Mouse (Mus musculus): ENCODE data around the gene Pex11b. TPM values are rescaled to one million over a fixed set of nuclear protein-coding genes. Genes with fewer than 3 reads are reported as not detected.
"Not testable (repeated sequence)": the region's sequence is repeated elsewhere in the genome, so short reads cannot be mapped to it uniquely, and the experiment has no call there.

The Pex11b gene
- polyA plus RNA-seq, 1 experiment from 2014 or later = 61.6 TPM

- Histone ChIP-seq H3K9ac (replicated peaks; ENCODE audit: low read depth, low read length) (no peak overlapping the region), H3K9me3 (ENCODE audit: control insufficient read depth, low read length) (no peaks in the 10 kb centered on the region), H3K4me3 (replicated peaks; ENCODE audit: low read length) (peak overlapping the region; percentile 71), H3K4me1 (replicated peaks; ENCODE audit: control insufficient read depth, insufficient read depth, low read length) (peaks cover 21% of the 10 kb centered on the region), H3K27ac (ENCODE audit: low read length) (no peak overlapping the region), H3K27me3 (replicated peaks; ENCODE audit: control insufficient read depth, insufficient read depth, low read length) (no peaks in the 10 kb centered on the region), H3K36me3 (ENCODE audit: control insufficient read depth, insufficient read depth) (peaks cover 14% of the 10 kb centered on the region), H3K4me2 (ENCODE audit: low read length) (peak overlapping the region; percentile 64)
- 68% methylated on average over 11 of the region's 11 CpGs for WGBS
- ATAC-seq = no peak
These were observed 1.3 kb downstream of the Pex11b start for GRCm38 (mm10) chr3:96636448-96636847.

DNA sequence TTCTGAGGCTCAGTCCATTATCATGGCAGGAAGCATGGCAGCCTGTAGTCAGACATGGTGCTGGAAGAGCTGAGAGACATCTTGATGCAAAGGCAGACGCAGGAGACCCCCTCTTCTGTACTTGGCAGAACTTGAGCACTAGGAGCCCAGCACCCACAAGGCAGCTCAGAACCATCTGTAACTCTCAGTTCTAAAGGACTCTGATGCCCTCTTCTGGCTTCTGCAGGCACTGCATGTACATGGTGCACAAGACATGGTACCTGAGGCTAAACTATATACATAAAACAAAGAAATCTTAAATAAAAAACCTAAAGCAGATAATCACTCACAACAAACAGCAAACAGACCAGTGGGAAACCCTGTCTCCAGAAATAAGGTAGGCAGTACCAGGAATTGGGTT, 4.0 kb downstream of the Pex11b start:
- 62% methylated on average over 1 of the region's 1 CpGs for WGBS
- no peak for ATAC-seq
- Histone ChIP-seq H3K36me3 (ENCODE audit: control insufficient read depth, insufficient read depth) (peaks cover 13% of the 10 kb centered on the region), H3K9me3 (ENCODE audit: control insufficient read depth, low read length) (no peaks in the 10 kb centered on the region), H3K4me2 (ENCODE audit: low read length) (no peak overlapping the region), H3K27ac (ENCODE audit: low read length) (no peak overlapping the region), H3K4me1 (replicated peaks; ENCODE audit: control insufficient read depth, insufficient read depth, low read length) (peaks cover 20% of the 10 kb centered on the region), H3K9ac (replicated peaks; ENCODE audit: low read depth, low read length) (no peak overlapping the region), H3K4me3 (replicated peaks; ENCODE audit: low read length) (no peak overlapping the region), H3K27me3 (replicated peaks; ENCODE audit: control insufficient read depth, insufficient read depth, low read length) (no peaks in the 10 kb centered on the region)

GRCm38 (mm10) chr3:96645018-96645649, 10.0 kb downstream of the Pex11b start, which contains the start of gene Itga10:
TSS of gene Itga10 (plus strand) at chr3:96645584.
- H3K4me1 ChIP-seq (replicated peaks; ENCODE audit: control insufficient read depth, insufficient read depth, low read length) = no peaks in the 10 kb centered on the region
- H3K4me3 ChIP-seq (replicated peaks; ENCODE audit: low read length) = no peak within 1 kb of the TSS
- H3K36me3 ChIP-seq (ENCODE audit: control insufficient read depth, insufficient read depth) = 0 out of 2 replicates have a peak, but pooled peaks cover 3% of the 10 kb centered on the region
- WGBS = 64% methylated on average over 7 of the region's 7 CpGs
- no peak within 1 kb of the TSS for H3K4me2 ChIP-seq (ENCODE audit: low read length)
- no peak within 1 kb of the TSS for H3K9ac ChIP-seq (replicated peaks; ENCODE audit: low read depth, low read length)
- no peaks in the 10 kb centered on the region for H3K9me3 ChIP-seq (ENCODE audit: control insufficient read depth, low read length)
- 0 out of 2 replicates have a peak, but pooled peaks have one; percentile 12 for ATAC-seq
- H3K27me3 ChIP-seq (replicated peaks; ENCODE audit: control insufficient read depth, insufficient read depth, low read length) = no peaks in the 10 kb centered on the region
- no peak within 1 kb of the TSS for H3K27ac ChIP-seq (ENCODE audit: low read length)

- 87% methylated on average over 3 of the region's 3 CpGs for WGBS
- H3K4me2 ChIP-seq (ENCODE audit: low read length) = no peak overlapping the region
- H3K27me3 ChIP-seq (replicated peaks; ENCODE audit: control insufficient read depth, insufficient read depth, low read length) = no peaks in the 10 kb centered on the region
- no peak overlapping the region for H3K9ac ChIP-seq (replicated peaks; ENCODE audit: low read depth, low read length)
- no peak overlapping the region for H3K27ac ChIP-seq (ENCODE audit: low read length)
- H3K36me3 ChIP-seq (ENCODE audit: control insufficient read depth, insufficient read depth) = no peaks in the 10 kb centered on the region
- H3K9me3 ChIP-seq (ENCODE audit: control insufficient read depth, low read length) = no peaks in the 10 kb centered on the region
- no peaks in the 10 kb centered on the region for H3K4me1 ChIP-seq (replicated peaks; ENCODE audit: control insufficient read depth, insufficient read depth, low read length)
- H3K4me3 ChIP-seq (replicated peaks; ENCODE audit: low read length) = no peak overlapping the region
- ATAC-seq = no peak
These were observed 12.2 kb downstream of the Pex11b start for GRCm38 (mm10) chr3:96647365-96647764.

GRCm38 (mm10) chr3:96660901-96661300, 25.7 kb downstream of the Pex11b start:
- Histone ChIP-seq H3K9ac (replicated peaks; ENCODE audit: low read depth, low read length) (no peak overlapping the region), H3K4me3 (replicated peaks; ENCODE audit: low read length) (no peak overlapping the region), H3K27me3 (replicated peaks; ENCODE audit: control insufficient read depth, insufficient read depth, low read length) (no peaks in the 10 kb centered on the region), H3K4me1 (replicated peaks; ENCODE audit: control insufficient read depth, insufficient read depth, low read length) (peaks cover 12% of the 10 kb centered on the region), H3K36me3 (ENCODE audit: control insufficient read depth, insufficient read depth) (no peaks in the 10 kb centered on the region), H3K4me2 (ENCODE audit: low read length) (no peak overlapping the region), H3K27ac (ENCODE audit: low read length) (no peak overlapping the region), H3K9me3 (ENCODE audit: control insufficient read depth, low read length) (no peaks in the 10 kb centered on the region)
- WGBS = 79% methylated on average over 2 of the region's 2 CpGs
- no peak for ATAC-seq

DNA sequence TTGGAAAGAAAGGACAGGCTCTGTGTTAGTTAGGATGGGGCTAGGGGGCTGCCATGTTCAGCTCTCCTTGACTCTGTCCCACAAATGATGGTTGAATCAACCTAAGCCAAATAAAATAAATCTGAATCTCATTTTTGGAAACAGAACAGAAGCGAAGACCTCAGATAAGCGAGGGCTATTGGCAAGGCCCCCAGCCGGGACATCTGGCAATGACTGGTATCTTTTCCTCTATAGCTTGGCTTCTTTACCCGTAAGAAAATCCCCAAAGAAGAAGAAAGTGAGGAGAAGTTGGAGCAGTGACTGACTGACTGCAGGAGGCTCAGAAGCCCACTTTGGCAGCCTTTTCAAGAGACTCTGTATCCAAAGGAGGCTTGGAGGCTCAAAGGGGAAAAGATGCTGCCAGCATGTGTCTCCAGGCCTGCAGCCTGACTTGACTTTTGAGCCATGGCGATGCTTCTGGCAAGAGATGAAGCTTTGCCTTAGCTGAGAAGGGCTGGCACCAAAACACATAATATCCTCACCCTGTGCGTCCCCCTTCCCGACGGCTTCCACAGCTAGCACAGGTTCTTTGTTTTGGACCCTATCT, 27.6 kb downstream of the Pex11b start:
- Histone ChIP-seq H3K27me3 (replicated peaks; ENCODE audit: control insufficient read depth, insufficient read depth, low read length) (no peaks in the 10 kb centered on the region), H3K4me3 (replicated peaks; ENCODE audit: low read length) (peak overlapping the region; percentile 39), H3K4me1 (replicated peaks; ENCODE audit: control insufficient read depth, insufficient read depth, low read length) (peaks cover 12% of the 10 kb centered on the region), H3K9ac (replicated peaks; ENCODE audit: low read depth, low read length) (peak overlapping the region; percentile 43), H3K27ac (ENCODE audit: low read length) (peak overlapping the region; percentile 8), H3K36me3 (ENCODE audit: control insufficient read depth, insufficient read depth) (no peaks in the 10 kb centered on the region), H3K4me2 (ENCODE audit: low read length) (peak overlapping the region; percentile 59), H3K9me3 (ENCODE audit: control insufficient read depth, low read length) (no peaks in the 10 kb centered on the region)
- peak; percentile 28 for ATAC-seq
- WGBS = 34% methylated on average over 8 of the region's 8 CpGs

- Histone ChIP-seq H3K27ac (ENCODE audit: low read length) (peak overlapping the region; percentile 8), H3K27me3 (replicated peaks; ENCODE audit: control insufficient read depth, insufficient read depth, low read length) (no peaks in the 10 kb centered on the region), H3K4me2 (ENCODE audit: low read length) (peak overlapping the region; percentile 59), H3K9ac (replicated peaks; ENCODE audit: low read depth, low read length) (peak overlapping the region; percentile 43), H3K36me3 (ENCODE audit: control insufficient read depth, insufficient read depth) (no peaks in the 10 kb centered on the region), H3K4me1 (replicated peaks; ENCODE audit: control insufficient read depth, insufficient read depth, low read length) (peaks cover 12% of the 10 kb centered on the region), H3K9me3 (ENCODE audit: control insufficient read depth, low read length) (no peaks in the 10 kb centered on the region), H3K4me3 (replicated peaks; ENCODE audit: low read length) (peak overlapping the region; percentile 39)
- peak; percentile 86 for ATAC-seq
- WGBS = 4% methylated on average over 15 of the region's 18 CpGs
These were observed 28.5 kb downstream of the Pex11b start for GRCm38 (mm10) chr3:96663432-96664239.

GRCm38 (mm10) chr3:96665732-96666363, 30.7 kb downstream of the Pex11b start:
- not testable (repeated sequence) for H3K27me3 ChIP-seq (replicated peaks; ENCODE audit: control insufficient read depth, insufficient read depth, low read length); H3K4me2 ChIP-seq (ENCODE audit: low read length); H3K4me3 ChIP-seq (replicated peaks; ENCODE audit: low read length); ATAC-seq; H3K9ac ChIP-seq (replicated peaks; ENCODE audit: low read depth, low read length); H3K27ac ChIP-seq (ENCODE audit: low read length); H3K9me3 ChIP-seq (ENCODE audit: control insufficient read depth, low read length); H3K36me3 ChIP-seq (ENCODE audit: control insufficient read depth, insufficient read depth)
- peaks cover 21% of the 10 kb centered on the region for H3K4me1 ChIP-seq (replicated peaks; ENCODE audit: control insufficient read depth, insufficient read depth, low read length)
- WGBS = 88% methylated on average over 7 of the region's 7 CpGs

GRCm38 (mm10) chr3:96666916-96667315, 31.7 kb downstream of the Pex11b start:
- Histone ChIP-seq H3K4me2 (ENCODE audit: low read length) (no peak overlapping the region), H3K4me1 (replicated peaks; ENCODE audit: control insufficient read depth, insufficient read depth, low read length) (peaks cover 21% of the 10 kb centered on the region), H3K27me3 (replicated peaks; ENCODE audit: control insufficient read depth, insufficient read depth, low read length) (0 out of 2 replicates have a peak, but pooled peaks cover 3% of the 10 kb centered on the region), H3K36me3 (ENCODE audit: control insufficient read depth, insufficient read depth) (no peaks in the 10 kb centered on the region), H3K9ac (replicated peaks; ENCODE audit: low read depth, low read length) (no peak overlapping the region), H3K27ac (ENCODE audit: low read length) (no peak overlapping the region), H3K4me3 (replicated peaks; ENCODE audit: low read length) (no peak overlapping the region), H3K9me3 (ENCODE audit: control insufficient read depth, low read length) (no peaks in the 10 kb centered on the region)
- ATAC-seq = no peak
- 95% methylated on average over 5 of the region's 5 CpGs for WGBS

All from forebrain, embryonic 16.5 days (tissue).